Mouse (Mus musculus): ENCODE data around the gene Adra1b. TPM values are rescaled to one million over a fixed set of nuclear protein-coding genes. Genes with fewer than 3 reads are reported as not detected.

Adra1b gene
- polyA plus RNA-seq, 1 experiment from 2014 or later: 0.69 TPM

DNA sequence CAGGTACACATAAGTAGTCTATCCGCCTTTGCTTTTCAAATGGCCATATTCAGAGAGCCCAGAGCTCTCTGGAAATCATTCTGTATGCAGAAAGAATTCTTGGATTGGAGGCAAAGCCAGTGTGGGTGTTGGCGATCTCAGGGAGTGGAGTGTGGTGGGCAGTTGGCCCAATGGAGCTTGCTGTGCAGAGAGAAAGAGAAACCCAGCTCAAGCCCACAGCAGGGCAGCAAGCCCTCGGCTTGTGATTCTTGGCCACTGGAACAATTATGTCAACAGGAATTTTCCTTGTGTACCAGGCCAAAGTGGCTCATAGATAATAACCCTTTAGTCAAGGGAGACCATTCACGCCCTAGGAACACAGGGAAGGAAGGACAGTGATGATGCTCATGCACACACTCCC, 53.0 kb downstream of the Adra1b start:
- WGBS: 87% methylated on average over 4 of the region's 4 CpGs
- no peaks in the 10 kb centered on the region for H3K27me3 ChIP-seq
- H3K27ac ChIP-seq: no peak overlapping the region
- no peak overlapping the region for H3K4me2 ChIP-seq
- no peaks in the 10 kb centered on the region for H3K4me1 ChIP-seq (replicated peaks)
- no peaks in the 10 kb centered on the region for H3K36me3 ChIP-seq
- H3K9ac ChIP-seq (replicated peaks): no peak overlapping the region
- no peak overlapping the region for H3K4me3 ChIP-seq (replicated peaks)
- H3K9me3 ChIP-seq: no peaks in the 10 kb centered on the region
- no peak for ATAC-seq (ENCODE audit: insufficient number of reproducible peaks, insufficient read depth, low FRiP score, low TSS enrichment, low read depth)

DNA sequence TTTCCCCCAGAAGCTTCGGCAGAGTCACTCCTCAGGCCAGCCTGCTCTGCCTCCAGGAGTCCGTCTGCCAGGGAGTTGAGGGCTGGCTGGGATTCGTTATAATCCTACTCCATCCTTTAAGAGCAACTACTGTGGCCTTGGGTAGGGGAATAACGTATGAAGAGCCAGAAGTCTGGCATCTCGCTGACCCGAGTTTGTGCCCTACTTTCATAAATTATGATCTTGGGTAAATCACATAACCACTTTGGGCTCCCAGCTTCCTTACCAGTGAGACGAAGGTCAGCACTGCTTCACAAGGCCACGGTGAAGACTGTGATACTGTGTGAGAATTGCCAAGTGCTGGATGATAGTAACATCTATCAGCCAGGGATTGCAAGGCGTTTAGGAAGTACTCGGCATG, 59.4 kb downstream of the Adra1b start:
- ATAC-seq (ENCODE audit: insufficient number of reproducible peaks, insufficient read depth, low FRiP score, low TSS enrichment, low read depth): no peak
- Histone ChIP-seq H3K27ac (no peak overlapping the region), H3K36me3 (no peaks in the 10 kb centered on the region), H3K9ac (replicated peaks) (no peak overlapping the region), H3K4me3 (replicated peaks) (no peak overlapping the region), H3K4me1 (replicated peaks) (0 out of 2 replicates have a peak, but pooled peaks cover 1% of the 10 kb centered on the region), H3K4me2 (no peak overlapping the region), H3K27me3 (peaks cover 18% of the 10 kb centered on the region), H3K9me3 (no peaks in the 10 kb centered on the region)
- WGBS: 56% methylated on average over 10 of the region's 10 CpGs

DNA sequence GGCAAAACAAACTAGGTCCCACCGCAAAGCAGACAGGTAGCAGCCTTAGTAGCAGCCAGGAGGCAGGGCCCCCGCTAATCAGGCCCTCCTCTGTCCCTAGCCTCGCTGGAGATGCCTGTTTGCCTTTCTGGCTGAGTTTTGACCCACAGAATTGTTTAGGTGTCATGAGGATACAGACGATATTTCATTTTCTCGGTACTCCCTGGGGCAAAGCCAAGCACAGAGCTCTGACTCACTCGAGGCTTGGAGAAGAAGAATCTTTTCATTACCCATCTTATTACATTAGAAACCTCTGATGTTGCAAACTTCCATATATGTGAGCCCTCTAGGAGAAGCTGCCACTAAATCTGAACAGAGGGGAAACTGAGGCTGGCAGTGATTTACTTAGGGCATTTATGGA, 60.5 kb downstream of the Adra1b start:
- H3K9ac ChIP-seq (replicated peaks): no peak overlapping the region
- H3K4me2 ChIP-seq: no peak overlapping the region
- no peaks in the 10 kb centered on the region for H3K36me3 ChIP-seq
- ATAC-seq (ENCODE audit: insufficient number of reproducible peaks, insufficient read depth, low FRiP score, low TSS enrichment, low read depth): no peak
- no peak overlapping the region for H3K27ac ChIP-seq
- H3K9me3 ChIP-seq: no peaks in the 10 kb centered on the region
- 73% methylated on average over 6 of the region's 6 CpGs for WGBS
- peaks cover 29% of the 10 kb centered on the region for H3K27me3 ChIP-seq
- H3K4me3 ChIP-seq (replicated peaks): no peak overlapping the region
- H3K4me1 ChIP-seq (replicated peaks): peaks cover 8% of the 10 kb centered on the region

DNA sequence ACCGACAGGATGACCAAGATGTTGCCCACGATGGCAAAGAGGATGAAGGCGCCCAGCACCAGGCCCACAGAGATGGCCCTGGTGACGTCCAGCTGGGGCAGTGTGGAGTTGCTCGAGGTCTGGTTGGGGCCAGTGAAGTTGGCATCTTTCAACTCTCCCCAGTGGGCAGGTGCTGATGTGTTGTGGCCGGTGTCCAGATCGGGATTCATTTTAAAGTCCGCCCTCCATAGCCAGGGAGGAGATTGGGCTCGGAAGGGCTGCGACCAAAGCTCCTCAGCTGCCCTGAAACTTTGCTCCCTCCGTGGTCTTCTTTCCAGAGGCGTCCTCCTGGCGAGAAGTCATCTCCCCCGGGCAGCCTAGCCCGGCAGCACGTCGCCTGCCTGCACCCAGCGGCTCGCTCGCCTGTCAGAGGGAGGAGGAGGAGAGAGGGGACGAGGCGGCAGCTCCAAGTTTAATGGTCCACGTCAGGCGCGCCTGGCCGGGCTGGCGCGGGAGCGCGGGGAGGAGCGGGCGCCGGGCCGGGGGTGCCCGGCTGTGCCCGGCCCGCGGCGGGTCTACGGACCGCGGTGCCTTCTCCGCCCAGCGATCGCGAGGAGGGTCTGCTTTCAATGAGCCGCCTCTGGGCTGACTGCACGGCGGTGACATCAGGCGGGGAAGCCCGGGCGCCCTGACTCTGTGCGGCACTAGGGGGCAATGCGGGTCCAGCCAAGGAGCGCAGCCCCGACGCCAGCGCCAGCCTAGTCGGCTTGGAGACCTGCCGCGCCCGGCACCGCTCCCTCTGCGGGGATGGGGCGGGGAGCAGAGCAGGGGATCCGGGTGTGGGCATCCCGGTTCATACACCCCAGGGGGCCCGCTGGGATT, 64.9 kb downstream of the Adra1b start:
- WGBS: 5% methylated on average over 68 of the region's 68 CpGs
- H3K36me3 ChIP-seq: no peaks in the 10 kb centered on the region
- H3K9me3 ChIP-seq: no peaks in the 10 kb centered on the region
- H3K4me2 ChIP-seq: peak overlapping the region; percentile 80
- H3K4me1 ChIP-seq (replicated peaks): peaks cover 8% of the 10 kb centered on the region
- H3K4me3 ChIP-seq (replicated peaks): peak overlapping the region; percentile 58
- H3K9ac ChIP-seq (replicated peaks): peak overlapping the region; percentile 48
- peaks cover 56% of the 10 kb centered on the region for H3K27me3 ChIP-seq
- peak; percentile 87 for ATAC-seq (ENCODE audit: insufficient number of reproducible peaks, insufficient read depth, low FRiP score, low TSS enrichment, low read depth)
- no peak overlapping the region for H3K27ac ChIP-seq

DNA sequence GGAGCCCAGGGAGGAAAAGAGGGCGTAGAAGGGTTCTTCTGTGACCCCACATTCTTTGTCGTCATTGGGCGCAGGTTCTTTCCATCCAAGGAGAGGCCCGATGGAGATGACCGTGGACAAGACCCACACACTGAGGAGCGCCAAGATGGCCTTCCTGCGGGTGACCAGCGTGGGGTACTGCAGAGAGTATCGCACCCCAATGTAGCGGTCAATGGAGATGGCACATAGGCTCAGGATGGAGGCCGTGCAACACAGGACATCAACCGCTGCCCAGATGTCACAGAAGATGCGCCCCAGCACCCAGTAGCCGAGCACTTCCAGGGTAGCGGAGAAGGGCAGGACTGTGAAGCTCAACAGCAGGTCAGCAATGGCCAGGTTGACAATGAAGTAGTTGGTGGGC, 65.6 kb downstream of the Adra1b start:
- H3K36me3 ChIP-seq: no peaks in the 10 kb centered on the region
- peaks cover 56% of the 10 kb centered on the region for H3K27me3 ChIP-seq
- no peak overlapping the region for H3K9ac ChIP-seq (replicated peaks)
- 92% methylated on average over 15 of the region's 15 CpGs for WGBS
- no peak overlapping the region for H3K4me3 ChIP-seq (replicated peaks)
- no peak overlapping the region for H3K27ac ChIP-seq
- no peak for ATAC-seq (ENCODE audit: insufficient number of reproducible peaks, insufficient read depth, low FRiP score, low TSS enrichment, low read depth)
- peak overlapping the region; percentile 80 for H3K4me2 ChIP-seq
- peaks cover 8% of the 10 kb centered on the region for H3K4me1 ChIP-seq (replicated peaks)
- no peaks in the 10 kb centered on the region for H3K9me3 ChIP-seq

DNA sequence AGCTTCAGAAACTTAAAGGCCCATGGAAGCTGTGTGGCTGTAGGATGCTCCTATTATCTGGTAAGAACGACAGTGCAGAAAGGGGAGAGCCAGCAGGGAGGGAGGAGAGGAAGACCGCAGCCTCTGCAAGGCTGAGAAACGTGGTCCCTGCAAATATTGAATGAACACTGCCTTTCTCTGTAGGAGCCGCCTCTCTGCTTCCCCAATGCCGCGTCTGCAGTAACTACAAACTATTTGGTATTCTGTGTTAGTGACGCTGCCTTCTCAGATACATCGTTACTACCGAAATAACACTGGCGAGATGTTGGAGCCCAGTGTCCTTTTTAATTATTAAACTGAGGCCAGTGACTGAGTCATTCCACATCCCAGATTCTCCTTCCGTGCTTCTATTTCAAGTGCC, 66.5 kb downstream of the Adra1b start:
- H3K4me2 ChIP-seq: no peak overlapping the region

DNA sequence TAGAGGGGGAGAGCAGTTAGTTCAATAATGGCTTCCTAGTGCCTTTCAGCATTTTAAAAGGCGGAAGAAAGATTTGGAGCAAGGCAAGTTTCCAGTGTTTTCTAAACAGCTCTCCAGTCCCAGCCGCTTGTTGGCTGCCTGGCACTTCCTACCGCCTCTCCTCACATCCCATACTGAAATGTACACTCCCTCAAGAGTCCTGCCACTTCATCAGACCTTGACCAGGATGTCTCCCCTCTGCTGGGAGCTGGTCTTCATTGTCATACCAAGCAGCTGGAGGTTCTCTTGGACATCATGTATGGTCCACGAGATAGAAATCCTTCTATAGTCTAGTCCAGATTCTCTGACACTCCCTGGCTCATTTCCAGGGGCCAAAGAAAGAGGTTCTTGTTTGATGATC, 69.5 kb downstream of the Adra1b start:
- ATAC-seq (ENCODE audit: insufficient number of reproducible peaks, insufficient read depth, low FRiP score, low TSS enrichment, low read depth): no peak
- Histone ChIP-seq H3K4me3 (replicated peaks) (no peak overlapping the region), H3K9me3 (no peaks in the 10 kb centered on the region), H3K27me3 (peaks cover 37% of the 10 kb centered on the region), H3K27ac (no peak overlapping the region), H3K4me2 (no peak overlapping the region), H3K9ac (replicated peaks) (no peak overlapping the region), H3K4me1 (replicated peaks) (peaks cover 6% of the 10 kb centered on the region), H3K36me3 (no peaks in the 10 kb centered on the region)
- 74% methylated on average over 4 of the region's 4 CpGs for WGBS

More for the DNA sequence above, 66.5 kb downstream of the Adra1b start:
- no peaks in the 10 kb centered on the region for H3K9me3 ChIP-seq
- no peak overlapping the region for H3K9ac ChIP-seq (replicated peaks)
- no peak overlapping the region for H3K27ac ChIP-seq
- no peak for ATAC-seq (ENCODE audit: insufficient number of reproducible peaks, insufficient read depth, low FRiP score, low TSS enrichment, low read depth)
- H3K27me3 ChIP-seq: peaks cover 56% of the 10 kb centered on the region
- peaks cover 8% of the 10 kb centered on the region for H3K4me1 ChIP-seq (replicated peaks)
- WGBS: 77% methylated on average over 11 of the region's 11 CpGs
- H3K36me3 ChIP-seq: no peaks in the 10 kb centered on the region
- H3K4me3 ChIP-seq (replicated peaks): no peak overlapping the region

DNA sequence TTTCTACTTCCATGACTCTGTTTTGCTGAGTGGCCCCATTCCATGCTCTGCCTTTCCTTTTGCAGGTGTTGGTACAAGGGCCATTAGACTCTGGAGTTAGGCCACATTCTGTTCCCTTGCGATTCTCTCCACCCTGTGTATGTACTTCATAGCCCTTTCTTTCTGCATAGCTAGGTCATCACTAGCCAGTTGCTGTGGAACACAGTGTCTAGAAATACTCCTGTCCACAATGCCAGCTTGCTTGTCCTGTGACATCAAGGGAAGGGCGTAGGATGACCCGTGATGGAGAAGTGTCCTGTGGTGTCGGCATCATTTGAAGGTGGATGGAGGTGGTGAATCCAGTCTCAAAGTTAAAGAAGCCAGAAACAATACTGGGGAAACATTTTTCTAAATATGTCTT, 74.2 kb downstream of the Adra1b start:
- Histone ChIP-seq H3K4me3 (replicated peaks) (no peak overlapping the region), H3K4me1 (replicated peaks) (no peaks in the 10 kb centered on the region), H3K27ac (no peak overlapping the region), H3K9ac (replicated peaks) (no peak overlapping the region), H3K9me3 (no peaks in the 10 kb centered on the region), H3K36me3 (no peaks in the 10 kb centered on the region), H3K4me2 (no peak overlapping the region), H3K27me3 (no peaks in the 10 kb centered on the region; the same call in 1 of the 2 replicates)
- WGBS: 92% methylated on average over 4 of the region's 4 CpGs
- ATAC-seq (ENCODE audit: insufficient number of reproducible peaks, insufficient read depth, low FRiP score, low TSS enrichment, low read depth): no peak

DNA sequence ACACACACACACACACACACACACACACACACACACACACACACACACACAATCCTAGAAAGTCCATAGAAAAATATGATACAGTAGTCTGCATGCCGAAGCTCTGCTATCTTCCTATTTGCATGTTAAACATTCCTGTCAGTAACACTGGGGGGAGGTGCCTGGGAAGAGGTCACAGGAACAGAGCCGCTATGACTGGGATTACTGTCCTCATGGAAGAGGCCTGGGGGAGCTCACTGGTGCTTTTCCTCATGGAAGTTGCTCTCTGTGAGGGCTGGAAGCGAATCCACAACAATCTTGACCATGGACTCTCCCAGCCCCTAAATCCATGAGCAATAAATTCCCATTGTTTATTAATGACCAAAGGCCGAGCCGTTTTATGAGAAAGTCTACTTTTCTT, 77.7 kb downstream of the Adra1b start:
- Histone ChIP-seq H3K4me3 (replicated peaks) (no peak overlapping the region), H3K9me3 (no peaks in the 10 kb centered on the region), H3K36me3 (no peaks in the 10 kb centered on the region), H3K4me1 (replicated peaks) (no peaks in the 10 kb centered on the region), H3K27me3 (no peaks in the 10 kb centered on the region; the same call in 1 of the 2 replicates), H3K27ac (no peak overlapping the region), H3K4me2 (no peak overlapping the region), H3K9ac (replicated peaks) (no peak overlapping the region)
- ATAC-seq (ENCODE audit: insufficient number of reproducible peaks, insufficient read depth, low FRiP score, low TSS enrichment, low read depth): no peak
- 71% methylated on average over 5 of the region's 5 CpGs for WGBS

DNA sequence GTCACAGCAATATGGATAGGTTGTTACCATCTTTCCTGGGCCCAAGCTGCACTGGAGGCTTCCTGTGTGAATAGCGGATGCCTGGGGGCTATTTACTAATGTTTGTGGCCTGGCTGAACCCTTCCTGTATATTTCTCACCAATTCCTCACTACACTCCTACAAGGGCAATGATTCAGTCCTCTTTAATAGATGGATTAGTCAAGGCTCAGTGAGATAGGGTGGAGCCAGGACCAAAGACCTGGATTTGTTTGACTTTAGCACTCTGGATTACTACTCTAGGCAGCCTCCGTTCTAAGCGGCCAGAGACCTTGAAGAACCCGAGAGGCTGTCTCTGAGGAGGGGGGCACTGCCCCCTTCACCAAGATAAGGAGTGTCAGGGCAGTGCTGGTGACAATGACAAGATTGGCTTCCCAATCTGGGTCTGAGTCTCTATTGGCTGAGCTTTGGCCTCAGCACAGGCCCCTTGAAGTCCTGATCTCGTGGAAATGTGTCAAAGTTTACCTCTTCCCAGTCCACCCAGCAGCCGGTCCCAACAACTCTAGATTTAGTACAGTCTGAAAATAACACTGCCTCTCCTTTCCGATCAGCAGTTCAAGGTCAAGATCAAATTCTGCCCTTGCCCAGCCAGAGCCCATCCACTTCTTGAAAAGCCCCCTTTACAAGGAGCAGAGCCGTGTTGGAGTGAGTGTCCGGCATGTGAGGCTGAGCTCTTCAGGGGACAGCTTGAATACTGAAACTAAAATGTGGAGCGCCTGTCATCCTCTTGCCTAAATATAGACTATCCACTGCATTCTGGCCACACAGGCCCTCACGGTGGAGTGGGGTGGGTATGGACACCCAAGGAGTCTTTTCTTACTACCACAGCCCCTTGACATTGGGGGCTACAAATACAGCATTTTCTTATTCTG, 80.2 kb downstream of the Adra1b start:
- no peak for ATAC-seq (ENCODE audit: insufficient number of reproducible peaks, insufficient read depth, low FRiP score, low TSS enrichment, low read depth)
- Histone ChIP-seq H3K27ac (no peak overlapping the region), H3K4me3 (replicated peaks) (no peak overlapping the region), H3K36me3 (no peaks in the 10 kb centered on the region), H3K4me2 (no peak overlapping the region), H3K9ac (replicated peaks) (no peak overlapping the region), H3K9me3 (no peaks in the 10 kb centered on the region), H3K4me1 (replicated peaks) (no peaks in the 10 kb centered on the region), H3K27me3 (no peaks in the 10 kb centered on the region; the same call in 1 of the 2 replicates)
- 73% methylated on average over 11 of the region's 11 CpGs for WGBS

DNA sequence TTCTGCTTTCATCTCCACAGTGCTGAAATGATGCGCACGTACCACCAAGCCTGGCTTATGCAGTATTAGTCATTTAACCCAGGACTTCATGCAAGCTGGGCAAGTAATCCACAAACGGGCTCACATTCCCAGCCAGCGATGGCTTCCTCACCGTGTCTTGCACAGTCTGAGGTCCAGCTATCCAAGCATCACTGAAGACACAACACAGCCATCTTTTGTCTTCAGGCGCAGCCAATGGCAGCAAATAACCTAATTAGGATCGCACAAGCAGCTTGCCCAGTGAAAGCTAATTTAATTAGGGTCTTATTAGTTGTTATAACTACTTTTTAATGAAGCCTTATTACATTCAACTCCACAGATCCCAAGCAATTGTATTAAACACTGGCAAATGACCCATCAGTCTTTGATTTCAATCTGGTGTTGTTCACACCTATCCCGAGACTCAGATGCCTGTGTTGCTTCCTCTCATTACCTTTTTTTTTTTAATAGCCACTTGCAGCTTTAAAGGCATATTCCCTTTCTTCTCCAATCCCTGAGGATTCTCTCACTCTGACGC, 83.6 kb downstream of the Adra1b start:
- no peaks in the 10 kb centered on the region for H3K36me3 ChIP-seq
- no peak overlapping the region for H3K9ac ChIP-seq (replicated peaks)
- no peaks in the 10 kb centered on the region; the same call in 1 of the 2 replicates for H3K27me3 ChIP-seq
- 66% methylated on average over 9 of the region's 9 CpGs for WGBS
- H3K9me3 ChIP-seq: no peaks in the 10 kb centered on the region
- no peak overlapping the region for H3K27ac ChIP-seq
- H3K4me3 ChIP-seq (replicated peaks): no peak overlapping the region
- no peaks in the 10 kb centered on the region for H3K4me1 ChIP-seq (replicated peaks)
- H3K4me2 ChIP-seq: no peak overlapping the region
- no peak for ATAC-seq (ENCODE audit: insufficient number of reproducible peaks, insufficient read depth, low FRiP score, low TSS enrichment, low read depth)

Data from limb, embryonic 12.5 days (tissue).